Mouse (Mus musculus): ENCODE results near the gene Pitpnm3.

Gene Pitpnm3

DNA sequence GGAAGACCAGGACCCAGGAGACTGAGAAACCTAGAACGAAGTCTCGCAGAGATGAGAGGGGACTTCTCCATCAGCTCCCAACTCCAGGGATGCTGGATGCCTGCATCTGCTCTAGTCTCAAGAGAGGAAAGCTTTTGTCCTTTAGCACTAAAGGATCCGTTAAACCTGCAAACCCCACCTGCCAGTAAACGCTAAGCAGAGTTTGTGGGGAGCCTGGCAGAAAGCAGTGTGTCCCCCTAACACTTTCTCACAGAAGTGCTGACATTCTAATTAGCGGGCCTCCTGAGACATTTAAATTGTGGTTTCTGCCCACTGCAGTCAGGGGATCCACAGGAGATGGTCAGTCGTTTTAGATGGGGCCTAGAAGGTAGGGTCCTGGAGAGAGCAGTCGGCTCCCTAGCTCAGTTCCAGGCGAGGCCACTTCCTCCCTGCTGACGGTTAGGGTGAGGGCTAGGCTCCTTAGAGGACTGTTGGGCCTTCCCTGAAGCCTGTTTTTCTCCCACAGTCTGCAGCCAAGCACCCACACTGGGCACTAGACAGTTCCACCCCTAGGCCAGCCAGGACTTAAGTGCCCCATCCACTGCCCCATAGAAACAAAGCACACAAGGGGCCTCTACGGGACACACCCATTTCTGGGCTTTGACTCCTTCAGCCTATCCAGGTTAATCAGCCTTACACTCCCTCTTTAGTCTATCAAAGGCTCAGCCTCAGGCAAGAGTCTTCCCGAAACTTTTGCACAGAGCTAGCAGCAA, 829 bp upstream of the Pitpnm3 start:
- no peak for DNase-seq (ENCODE audit: extremely low read depth, insufficient read length, low spot score)

DNA sequence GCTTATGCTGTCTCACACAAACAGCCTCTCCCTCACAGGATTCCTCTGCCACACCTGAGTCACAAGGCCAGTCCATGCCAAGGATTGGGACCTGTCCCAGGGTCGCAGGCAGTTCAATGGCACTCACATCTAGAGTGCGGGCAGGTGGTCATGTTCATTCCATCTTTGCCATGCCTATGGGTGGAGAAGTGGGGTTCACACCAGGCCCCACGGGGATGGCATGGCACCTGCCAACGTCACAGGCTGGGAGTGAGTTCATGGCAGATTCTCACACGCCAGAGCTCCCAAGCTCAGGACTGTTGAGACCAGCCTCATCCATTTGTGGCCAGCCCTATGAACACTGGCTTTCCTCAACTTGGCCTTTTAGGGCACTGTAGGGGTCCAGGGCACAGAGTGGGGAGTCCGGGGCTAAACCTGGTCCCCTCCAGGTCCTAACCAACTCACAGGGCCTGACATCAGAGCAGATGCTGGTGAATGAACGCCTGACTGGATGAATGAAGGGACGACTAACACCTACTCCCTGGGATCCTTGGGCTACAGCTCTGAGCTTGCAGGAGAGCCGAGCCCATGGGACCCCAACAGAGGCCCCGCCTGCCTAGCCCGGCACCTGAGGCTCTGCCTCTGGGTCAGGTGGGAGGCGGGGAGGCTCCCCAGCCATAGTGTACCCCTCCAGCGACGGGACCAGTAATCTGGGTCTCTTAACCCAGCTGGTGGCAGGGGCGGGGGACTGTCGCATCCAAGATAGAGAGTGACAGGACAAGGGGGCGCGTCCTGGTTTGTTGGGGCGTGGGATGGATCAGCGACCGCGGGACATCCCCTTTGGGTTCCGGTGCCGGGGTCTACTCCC, 819 bp downstream of the Pitpnm3 start:
- DNase-seq (ENCODE audit: extremely low read depth, insufficient read length, low spot score), result no peak

DNA sequence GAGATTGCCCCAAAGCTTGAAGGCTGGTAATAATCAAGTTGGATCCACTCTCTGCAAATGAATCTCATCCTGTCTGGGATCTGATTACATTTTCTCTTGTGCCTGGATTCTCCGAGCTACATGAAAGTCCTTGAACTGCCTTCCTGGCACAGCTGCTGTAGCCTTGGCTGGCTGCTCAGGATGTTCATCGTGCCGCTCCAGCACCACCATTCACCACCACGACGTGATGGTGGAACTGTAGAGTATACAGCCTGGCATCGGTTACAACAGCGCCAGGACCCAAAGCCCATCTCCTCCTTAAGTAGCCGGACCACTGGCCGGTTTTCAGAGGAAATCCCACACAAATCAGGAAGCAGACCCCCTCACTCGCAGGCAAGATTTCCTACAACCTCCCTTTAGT, 2.5 kb downstream of the Pitpnm3 start:
- DNase-seq (ENCODE audit: extremely low read depth, insufficient read length, low spot score), result no peak

DNA sequence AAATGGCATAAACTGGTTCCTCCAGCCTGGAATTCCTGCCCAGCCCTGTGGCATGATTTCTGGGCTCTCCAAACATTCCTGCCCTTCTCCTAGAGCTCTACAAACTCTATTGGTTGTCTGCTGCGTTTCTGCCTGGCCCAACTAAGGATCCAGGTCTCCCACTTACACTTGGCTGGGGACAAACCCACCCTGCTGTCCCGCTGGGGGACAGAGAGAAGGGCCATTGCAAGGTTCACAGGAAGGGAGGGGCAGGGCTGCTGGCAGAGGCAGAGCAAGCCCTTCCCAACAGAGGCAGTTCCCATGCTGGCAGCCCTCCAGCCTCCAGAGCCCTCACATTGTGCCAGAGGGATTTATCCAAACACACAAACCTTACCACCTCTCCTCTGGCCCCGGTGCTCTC, 3.3 kb downstream of the Pitpnm3 start:
- DNase-seq (ENCODE audit: extremely low read depth, insufficient read length, low spot score), result peak; percentile 70

DNA sequence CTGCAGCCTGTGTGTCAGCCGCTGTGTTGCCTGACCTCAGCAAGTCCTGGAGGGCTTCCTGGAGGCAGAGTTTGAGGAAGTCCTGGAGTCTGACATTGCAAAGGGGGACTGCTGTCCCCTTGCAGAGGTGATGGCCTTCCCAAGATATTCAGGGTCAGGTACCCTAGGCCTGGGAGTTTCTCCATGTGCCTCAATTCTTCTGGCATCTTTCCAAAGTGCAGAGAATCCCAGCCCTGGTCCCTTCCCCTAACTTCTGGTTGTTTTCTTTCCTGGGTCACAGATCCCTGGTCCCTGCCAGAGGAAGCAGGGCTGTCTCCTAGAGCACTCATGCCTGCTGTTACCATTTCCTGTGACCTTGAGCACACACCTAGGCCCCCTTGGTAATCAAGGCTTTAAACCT, 3.9 kb downstream of the Pitpnm3 start:
- DNase-seq (ENCODE audit: extremely low read depth, insufficient read length, low spot score), result no peak

DNA sequence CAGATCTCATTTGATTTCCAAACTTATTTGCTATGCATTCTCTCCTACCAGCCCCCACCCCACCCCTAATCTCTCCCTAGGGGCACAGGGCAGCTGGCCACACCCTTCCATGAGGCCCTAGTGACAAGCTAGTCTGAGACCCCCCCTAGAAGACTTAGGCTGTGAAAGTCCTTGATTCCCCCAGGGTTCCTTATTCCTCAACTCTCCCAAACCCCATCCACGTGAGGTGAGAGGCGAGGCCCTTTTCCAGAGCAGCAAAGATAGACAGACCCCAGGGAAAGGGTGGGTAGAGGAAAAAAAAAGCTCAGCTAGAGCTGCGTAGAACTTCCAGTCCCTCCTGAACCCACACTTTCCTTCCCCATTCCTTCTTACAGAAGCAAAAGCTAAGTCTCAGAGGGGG, 4.7 kb downstream of the Pitpnm3 start:
- no peak for DNase-seq (ENCODE audit: extremely low read depth, insufficient read length, low spot score)

DNA sequence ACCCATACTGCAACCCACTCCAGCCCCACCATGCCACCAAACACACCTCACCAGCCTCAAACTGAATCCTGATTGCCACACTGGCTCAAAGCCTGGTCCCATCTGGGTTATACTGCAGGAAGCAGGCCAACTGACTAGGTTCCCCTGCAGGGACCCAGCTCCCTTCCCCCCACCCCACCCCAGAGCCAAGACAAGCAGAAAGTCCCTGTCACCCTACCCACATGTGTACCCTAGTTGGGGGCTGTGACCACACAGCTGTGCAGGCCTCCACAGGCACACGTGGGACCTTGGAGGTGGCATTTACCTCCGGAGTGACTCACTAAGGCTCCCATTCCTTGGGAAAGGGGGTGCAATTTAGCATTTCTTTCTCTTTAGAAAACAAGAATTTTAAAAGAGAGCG, 5.1 kb downstream of the Pitpnm3 start:
- DNase-seq (ENCODE audit: extremely low read depth, insufficient read length, low spot score), result peak; percentile 37

DNA sequence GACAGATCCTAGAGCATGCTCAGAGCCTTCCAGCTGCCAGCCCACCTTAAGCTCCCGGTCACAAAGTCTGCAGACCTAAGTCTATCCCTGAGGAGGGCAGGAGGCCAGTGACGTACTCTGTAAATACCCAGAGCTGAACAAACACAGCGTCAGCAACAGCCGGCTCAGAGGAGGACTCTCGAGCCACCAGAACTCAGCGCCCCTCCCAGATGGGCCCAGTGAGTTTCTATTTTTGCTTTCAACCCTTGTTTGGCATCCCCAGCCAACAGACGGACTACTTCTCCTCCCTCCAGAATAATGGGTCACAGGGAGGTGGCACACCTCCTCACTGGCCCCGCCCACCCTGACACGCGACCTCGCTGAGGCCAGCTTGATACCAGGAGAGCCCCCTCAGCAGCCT, 5.6 kb downstream of the Pitpnm3 start:
- no peak for DNase-seq (ENCODE audit: extremely low read depth, insufficient read length, low spot score)

DNA sequence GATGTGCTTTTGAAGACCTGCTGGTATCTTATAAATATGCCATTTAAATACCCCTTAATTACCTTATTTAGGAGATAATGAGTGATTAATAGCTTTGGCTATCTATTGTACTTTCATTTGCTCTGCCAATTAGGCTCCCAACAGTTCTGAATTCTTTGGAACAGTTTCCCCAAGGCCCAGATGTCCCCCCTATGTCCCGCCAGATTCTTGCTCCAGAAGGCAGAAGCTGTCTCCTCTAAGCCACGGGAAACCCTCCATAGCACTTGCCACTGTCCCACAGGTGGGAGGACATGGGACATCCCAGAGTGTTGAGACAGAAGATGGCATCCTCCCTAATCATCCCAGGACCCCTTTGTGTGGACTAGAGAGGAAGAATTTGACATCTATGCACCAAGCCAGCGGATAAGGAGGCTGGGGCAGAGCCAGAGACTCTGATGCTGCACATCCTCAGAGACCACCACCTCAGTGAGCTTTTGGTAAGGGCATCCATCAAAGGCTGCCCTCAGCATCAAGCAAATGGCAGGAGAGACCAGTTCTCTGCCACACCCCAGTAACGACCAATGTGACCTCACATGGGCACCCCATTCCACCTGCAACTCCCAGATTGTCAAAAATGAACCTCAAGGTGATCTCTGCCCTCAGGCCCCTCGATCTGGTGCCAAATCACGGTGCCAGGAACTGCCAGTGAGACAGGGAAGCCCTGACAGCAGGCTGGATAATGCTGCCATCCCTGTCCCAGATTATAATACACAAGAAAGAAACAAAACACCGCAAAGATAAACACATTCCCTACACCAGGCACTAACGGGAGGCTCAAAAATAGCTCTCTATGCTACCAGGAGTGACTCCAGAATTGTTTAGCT, 6.3 kb downstream of the Pitpnm3 start:
- no peak for DNase-seq (ENCODE audit: extremely low read depth, insufficient read length, low spot score)

DNA sequence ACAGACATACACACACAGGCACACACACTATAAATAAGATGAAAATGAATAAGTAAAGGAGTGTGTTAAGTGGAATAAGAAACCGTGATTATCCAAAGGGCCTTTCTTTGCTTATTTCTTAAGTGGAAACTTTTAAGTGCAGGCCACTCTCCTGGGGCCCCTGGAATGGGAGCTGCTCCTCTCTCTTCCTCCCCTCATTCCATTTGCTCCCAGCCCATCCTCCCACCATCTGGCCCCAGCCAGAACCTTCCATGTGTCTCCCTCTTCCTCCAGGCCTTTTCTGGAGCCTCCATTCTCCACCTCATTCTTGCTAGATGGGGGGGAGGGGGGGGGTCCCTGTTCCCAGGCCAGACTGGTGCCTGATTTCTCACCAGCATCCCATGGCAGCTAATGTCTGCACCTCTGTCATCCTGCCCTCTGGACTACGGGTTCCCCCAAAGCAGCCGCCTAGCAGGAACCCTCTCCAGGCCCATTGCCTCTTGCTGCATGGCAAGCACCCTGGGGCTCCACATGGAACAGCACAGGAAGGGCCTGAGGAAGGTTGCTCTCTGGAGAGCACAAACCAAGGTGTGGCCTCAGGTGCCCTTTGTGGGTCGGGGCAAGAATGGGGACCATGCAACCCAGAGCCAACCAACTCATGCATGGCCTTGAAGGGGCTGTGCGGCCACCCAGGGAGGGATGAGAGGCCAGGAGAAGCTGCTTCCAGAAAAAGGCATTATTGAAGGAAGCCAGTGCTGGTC, 8.0 kb downstream of the Pitpnm3 start:
- DNase-seq (ENCODE audit: extremely low read depth, insufficient read length, low spot score), result no peak

DNA sequence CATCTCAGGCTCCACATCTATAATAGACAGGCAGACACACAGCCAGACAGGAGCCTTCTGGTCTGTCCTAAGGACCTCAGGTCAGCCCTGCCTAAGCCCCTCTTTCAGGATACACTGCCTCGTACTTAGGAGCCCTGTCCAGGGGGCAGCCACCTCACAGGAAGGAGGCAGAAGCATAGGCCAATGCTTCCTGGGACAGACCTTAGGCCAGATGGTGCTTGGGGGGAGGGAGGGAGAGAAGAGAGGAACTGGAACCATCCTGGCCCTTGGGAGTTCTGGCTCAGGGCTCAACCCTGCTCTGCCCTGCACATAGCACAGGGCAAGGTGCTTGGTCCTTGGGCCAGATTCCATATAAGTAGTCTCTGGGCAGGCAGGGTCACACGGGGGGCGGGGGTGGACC, 9.8 kb downstream of the Pitpnm3 start:
- DNase-seq (ENCODE audit: extremely low read depth, insufficient read length, low spot score), result no peak

DNA sequence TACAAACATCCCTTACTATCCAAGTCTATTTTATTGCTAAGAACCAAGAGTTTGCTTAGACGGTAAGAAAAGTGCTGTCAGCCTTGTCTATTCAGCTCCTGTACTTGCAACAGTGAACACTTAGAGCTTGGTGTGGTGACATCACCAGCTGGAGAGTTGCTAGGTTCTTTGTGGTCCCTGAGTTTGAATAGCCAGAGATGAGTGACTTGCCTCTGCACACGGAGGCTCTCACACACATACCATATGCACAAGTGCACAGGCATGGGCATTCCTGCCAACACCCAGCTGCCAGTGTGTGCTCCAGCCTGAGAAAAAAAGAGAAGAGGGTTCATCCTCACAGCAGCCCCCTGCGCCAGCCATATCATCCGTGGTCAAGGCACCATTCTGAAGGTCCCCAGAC, 12.0 kb downstream of the Pitpnm3 start:
- DNase-seq (ENCODE audit: extremely low read depth, insufficient read length, low spot score), result no peak

DNA sequence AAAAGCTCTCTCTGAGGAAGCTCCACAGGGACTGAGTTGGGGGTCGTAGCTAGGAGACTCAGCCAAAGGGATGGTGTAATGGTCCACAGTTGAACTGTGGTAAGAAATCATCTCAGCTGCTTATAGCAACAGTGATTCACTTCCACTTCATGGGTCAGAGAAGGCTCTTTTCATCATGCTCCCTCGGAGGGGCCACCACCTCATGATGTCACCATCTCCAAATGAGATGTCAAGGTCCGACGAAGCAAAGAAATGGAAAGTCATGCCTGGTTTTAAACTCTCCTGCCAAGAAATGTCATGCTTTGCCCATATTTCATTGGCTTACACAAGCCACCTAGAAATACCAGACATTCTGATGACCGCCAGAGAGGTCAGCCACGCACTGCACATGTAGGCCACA, 15.2 kb downstream of the Pitpnm3 start:
- no peak for DNase-seq (ENCODE audit: extremely low read depth, insufficient read length, low spot score)

DNA sequence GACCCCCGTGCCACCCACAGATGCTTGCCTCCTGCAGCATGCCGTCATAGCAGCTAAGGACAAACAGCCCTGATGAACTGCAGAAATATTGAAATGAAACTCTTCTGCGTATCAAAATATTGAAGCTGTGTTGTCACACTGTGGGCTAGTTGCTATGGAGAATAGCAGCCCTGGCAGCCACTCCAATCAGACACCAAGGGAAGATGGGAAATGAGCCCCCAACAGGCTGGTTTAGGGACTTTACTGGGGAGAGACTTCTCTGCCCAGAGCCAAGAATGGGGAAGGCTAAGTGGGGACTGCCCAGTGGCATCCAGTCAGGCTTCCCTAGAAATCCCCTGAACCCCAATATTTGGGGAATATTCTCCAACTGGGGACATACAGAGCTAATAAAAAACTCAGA, 16.9 kb downstream of the Pitpnm3 start:
- no peak for DNase-seq (ENCODE audit: extremely low read depth, insufficient read length, low spot score)

DNA sequence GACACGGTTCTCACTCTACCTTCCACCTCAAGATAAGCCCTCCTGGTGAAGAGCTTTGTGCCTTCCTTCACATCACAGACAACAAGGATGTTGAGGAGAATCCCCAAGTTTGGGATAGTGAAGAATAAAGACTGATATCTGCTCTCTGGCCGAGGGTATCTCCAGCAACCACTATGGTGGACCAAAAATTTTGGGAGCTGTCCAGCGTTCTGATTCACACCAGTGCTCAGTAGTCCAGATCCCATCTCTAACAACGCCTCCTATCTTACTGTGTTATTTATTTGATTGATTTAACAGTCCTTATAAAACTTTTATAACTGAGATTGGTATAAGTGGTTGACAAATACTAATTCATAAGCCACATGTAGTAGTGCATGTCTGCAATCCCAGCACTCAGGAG, 22.3 kb downstream of the Pitpnm3 start:
- DNase-seq (ENCODE audit: extremely low read depth, insufficient read length, low spot score), result no peak

DNA sequence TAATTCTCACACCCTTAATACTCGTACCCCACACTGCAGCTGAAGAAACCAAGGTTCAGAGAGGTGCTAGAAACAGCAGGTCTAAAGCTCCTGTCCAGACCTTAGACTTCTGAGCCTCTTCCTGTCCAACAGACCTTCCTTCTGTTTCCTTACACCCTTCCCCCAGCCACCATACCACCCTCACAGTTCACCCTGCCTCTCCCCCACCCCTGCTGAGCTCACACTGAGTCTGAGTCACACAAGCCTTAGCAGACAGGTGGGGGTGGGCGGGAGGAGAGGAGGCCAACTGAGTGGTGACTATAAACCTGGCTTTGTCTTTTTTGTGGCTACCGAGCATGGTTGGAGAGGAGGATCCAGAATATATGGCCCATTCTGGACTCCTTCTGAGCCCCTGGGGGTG, 24.9 kb downstream of the Pitpnm3 start:
- no peak for DNase-seq (ENCODE audit: extremely low read depth, insufficient read length, low spot score)

DNA sequence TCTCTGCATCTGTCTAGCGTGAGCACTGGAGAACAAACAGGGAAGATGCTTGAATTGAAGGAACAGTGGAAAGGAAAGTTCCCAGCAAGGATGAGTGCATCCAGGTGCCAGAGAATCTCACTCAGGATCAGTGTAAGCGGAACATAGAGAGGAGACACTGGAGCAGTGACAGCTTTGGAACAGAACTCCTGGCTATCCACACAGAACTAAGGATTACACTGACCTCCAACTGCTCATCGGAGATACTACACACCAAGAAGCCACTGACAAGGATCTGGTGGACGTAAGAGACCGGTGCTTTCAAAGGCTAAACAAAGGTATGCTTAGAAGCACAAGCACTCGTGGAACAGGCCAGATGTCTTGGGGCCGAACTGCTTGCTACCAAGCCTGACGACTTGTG, 31.4 kb downstream of the Pitpnm3 start:
- no peak for DNase-seq (ENCODE audit: extremely low read depth, insufficient read length, low spot score)

DNA sequence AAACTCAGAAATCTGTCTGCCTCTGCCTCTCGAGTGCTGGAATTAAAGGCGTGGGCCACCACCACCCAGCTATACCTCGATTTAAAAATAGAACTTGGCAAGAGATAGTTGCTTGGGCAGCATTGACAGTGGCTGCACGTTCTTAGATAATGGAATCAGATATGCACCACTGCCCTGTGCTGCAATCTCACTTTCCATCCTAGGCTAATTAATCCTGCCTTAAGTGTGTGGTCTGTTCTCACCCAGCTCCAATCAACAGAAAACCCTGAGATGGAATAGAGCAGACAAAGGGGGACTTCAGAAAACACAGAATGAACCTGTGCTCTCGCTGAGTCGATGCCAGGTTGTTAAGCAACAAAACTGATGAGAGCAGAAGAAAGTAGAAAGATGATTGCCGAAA, 32.0 kb downstream of the Pitpnm3 start:
- no peak for DNase-seq (ENCODE audit: extremely low read depth, insufficient read length, low spot score)

DNA sequence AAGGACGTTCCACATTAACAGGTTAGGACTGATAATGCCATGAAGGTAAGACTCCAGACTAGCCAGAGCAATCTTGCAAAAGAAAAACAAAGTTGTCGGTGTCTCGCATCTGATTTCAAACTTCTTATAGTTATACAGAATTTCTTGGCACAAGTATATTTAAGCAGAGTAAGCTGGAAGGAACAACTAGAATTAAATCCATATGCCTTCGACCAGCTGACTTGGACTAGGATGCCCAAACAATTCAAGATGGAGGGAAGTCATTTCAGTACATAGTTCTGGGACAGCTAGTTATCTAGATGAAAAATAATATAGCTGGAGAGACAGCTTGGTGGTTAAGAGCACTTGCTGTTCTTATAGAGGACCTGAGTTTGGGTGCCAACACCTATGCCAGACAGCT, 34.6 kb downstream of the Pitpnm3 start:
- no peak for DNase-seq (ENCODE audit: extremely low read depth, insufficient read length, low spot score)

DNA sequence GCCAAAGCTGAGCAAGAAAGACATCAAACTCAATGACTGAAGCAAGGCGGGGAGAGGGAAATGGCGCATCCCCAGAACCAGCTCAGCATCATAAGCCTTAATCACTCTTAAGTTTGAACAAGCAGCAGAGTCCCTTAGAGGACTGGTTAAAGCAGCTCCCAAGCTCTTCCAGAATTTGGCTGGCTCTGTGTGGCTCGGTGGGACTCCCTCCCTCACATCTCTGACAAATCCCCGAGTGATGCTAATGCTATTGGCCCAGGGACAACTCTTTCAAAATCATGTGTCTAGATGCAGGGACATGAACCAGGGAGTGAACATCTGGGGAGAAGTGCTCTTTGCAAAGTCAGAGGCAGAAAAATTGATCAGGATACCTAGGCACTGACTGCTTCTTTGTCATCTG, 36.4 kb downstream of the Pitpnm3 start:
- no peak for DNase-seq (ENCODE audit: extremely low read depth, insufficient read length, low spot score)

DNA sequence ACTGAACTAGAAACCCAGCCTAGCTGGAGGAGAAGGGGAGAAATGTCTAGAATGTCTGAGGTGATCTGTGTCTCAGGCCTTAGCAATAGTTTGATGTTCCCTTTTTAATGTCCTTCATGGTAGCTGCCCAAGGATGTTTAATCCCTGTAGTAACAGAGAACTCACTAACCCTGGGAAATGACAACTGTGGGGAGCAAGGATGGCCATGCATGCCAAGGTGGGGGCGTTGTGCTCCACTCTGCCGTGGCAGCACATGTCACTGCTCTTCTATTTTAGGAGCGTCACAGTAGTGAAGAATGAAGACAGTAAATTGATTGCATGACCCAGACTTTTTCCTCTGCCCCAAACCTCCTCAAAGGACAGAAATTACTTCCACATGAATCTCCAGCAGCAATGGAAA, 37.6 kb downstream of the Pitpnm3 start:
- DNase-seq (ENCODE audit: extremely low read depth, insufficient read length, low spot score), result no peak

All from 3134 (cell line).